Mouse (Mus musculus) ES-Bruce4 (cell line): ENCODE measurements around the gene Ccdc175. TPM values are rescaled to one million over a fixed set of nuclear protein-coding genes. Genes with fewer than 3 reads are reported as not detected.

Experiments used
- H3K27ac ChIP-seq: 2 replicates; pipeline ENCODE4 v1.5.1; 2012; ENCODE audit warnings: low read length, inconsistent platforms; ENCODE audit not compliant: insufficient read depth
- H3K27me3 ChIP-seq: 2 replicates; pipeline ENCODE4 v1.6.1; 2012; ENCODE audit warnings: mild to moderate bottlenecking, low read length, inconsistent platforms; ENCODE audit not compliant: control insufficient read depth, poor library complexity, insufficient read depth, severe bottlenecking
- H3K36me3 ChIP-seq: 2 replicates; pipeline ENCODE4 v1.6.1; 2012; ENCODE audit warnings: inconsistent platforms, mild to moderate bottlenecking, low read length, moderate library complexity; ENCODE audit not compliant: control insufficient read depth, poor library complexity, insufficient read depth, severe bottlenecking
- H3K4me1 ChIP-seq: one replicate; pipeline ENCODE4 v1.8.1; 2011; ENCODE audit warnings: low read length; ENCODE audit not compliant: control insufficient read depth, insufficient read depth
- H3K4me3 ChIP-seq: 2 replicates; pipeline ENCODE4 v1.5.1; 2011; ENCODE audit warnings: low read depth, mild to moderate bottlenecking, low read length
- H3K9ac ChIP-seq: 2 replicates; pipeline ENCODE4 v1.6.1; 2012; ENCODE audit warnings: low read depth, mild to moderate bottlenecking, inconsistent platforms; ENCODE audit not compliant: poor library complexity, severe bottlenecking
- H3K9me3 ChIP-seq: replicated peaks from 2 replicates; pipeline ENCODE4 v1.6.1; 2012; ENCODE audit warnings: mild to moderate bottlenecking, low read length, inconsistent platforms; ENCODE audit not compliant: control insufficient read depth, poor library complexity, insufficient read depth, severe bottlenecking
- CTCF ChIP-seq: IDR thresholded peaks from one replicate; pipeline ENCODE4 v1.8.1; 2011; ENCODE audit warnings: low read depth, low read length
- EP300 ChIP-seq: IDR thresholded peaks from 2 replicates; pipeline ENCODE4 v1.6.1; 2011; ENCODE audit warnings: low read depth, low read length; ENCODE audit not compliant: insufficient read depth
- POLR2A ChIP-seq: IDR thresholded peaks from one replicate; pipeline ENCODE4 v1.8.1; 2011; ENCODE audit warnings: low read length; ENCODE audit not compliant: insufficient read depth
- polyA plus RNA-seq: library from polyadenylated mRNA; stranded (reverse); fragments of >200 nt; gene quantifications from 2 replicates; pipeline ENCODE4 v1.2.4, GENCODE M21; 2011; ENCODE audit warnings: low read depth; ENCODE audit not compliant: missing spikeins, insufficient read depth, insufficient read length

The Ccdc175 gene
- polyA plus RNA-seq, 1 experiment = not detected

DNA sequence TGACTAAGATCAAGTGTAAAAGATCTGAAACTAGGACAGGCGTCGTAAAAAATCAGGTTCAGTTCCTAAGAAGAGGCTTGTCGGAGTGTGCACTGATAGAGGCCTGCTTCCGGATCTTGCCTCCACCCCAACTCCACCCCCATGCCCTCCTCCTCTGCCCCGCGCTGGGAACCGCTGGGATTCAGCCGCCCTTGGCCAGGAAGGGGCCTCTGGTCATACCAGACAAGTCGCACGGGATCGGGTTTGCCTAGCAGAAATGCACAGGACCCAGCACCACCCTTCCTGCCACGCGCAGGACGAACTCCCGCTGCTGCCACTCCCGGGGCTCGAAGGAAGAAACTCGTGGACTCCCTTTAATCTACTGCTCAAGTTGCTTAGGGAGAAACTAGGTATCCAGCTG is 102.5 kb downstream of the Ccdc175 start:
- H3K27me3 ChIP-seq = no peaks in the 10 kb centered on the region
- peak overlapping the region; percentile 35 for H3K27ac ChIP-seq
- H3K4me1 ChIP-seq = no peaks in the 10 kb centered on the region
- no peak for TF ChIP-seq POLR2A
- TF ChIP-seq CTCF = no peak
- TF ChIP-seq EP300 = 0 out of 2 replicates have a peak, but pooled peaks have one; percentile 60
- peak overlapping the region; percentile 31 for H3K4me3 ChIP-seq
- H3K9me3 ChIP-seq = no peaks in the 10 kb centered on the region
- peak overlapping the region; percentile 81 for H3K9ac ChIP-seq
- no peaks in the 10 kb centered on the region for H3K36me3 ChIP-seq

GRCm38 (mm10) chr12:72081961-72082360 is 102.9 kb downstream of the Ccdc175 start:
- Histone ChIP-seq H3K36me3 (no peaks in the 10 kb centered on the region), H3K27me3 (no peaks in the 10 kb centered on the region), H3K27ac (peak overlapping the region; percentile 35), H3K4me3 (peak overlapping the region; percentile 31), H3K9me3 (no peaks in the 10 kb centered on the region), H3K9ac (peak overlapping the region; percentile 81), H3K4me1 (no peaks in the 10 kb centered on the region)
- TF ChIP-seq EP300 (no peak), CTCF (no peak), POLR2A (no peak)

- Histone ChIP-seq H3K27me3 (no peaks in the 10 kb centered on the region), H3K9me3 (no peaks in the 10 kb centered on the region), H3K9ac (no peak overlapping the region), H3K36me3 (peaks cover 3% of the 10 kb centered on the region; the same call in 1 of the 2 replicates), H3K4me3 (no peak overlapping the region), H3K27ac (no peak overlapping the region), H3K4me1 (no peaks in the 10 kb centered on the region)
- TF ChIP-seq CTCF (no peak), EP300 (no peak)
Observed at GRCm38 (mm10) chr12:72078248-72078647, 106.6 kb downstream of the Ccdc175 start.

- no peak for TF ChIP-seq POLR2A
- peak; percentile 75 for TF ChIP-seq CTCF
- Histone ChIP-seq H3K36me3 (no peaks in the 10 kb centered on the region), H3K27ac (no peak within 1 kb of the TSS), H3K9me3 (no peaks in the 10 kb centered on the region), H3K4me3 (peak within 1 kb of the TSS; percentile 76), H3K9ac (peak within 1 kb of the TSS; percentile 44), H3K27me3 (no peaks in the 10 kb centered on the region), H3K4me1 (no peaks in the 10 kb centered on the region)
Observed at GRCm38 (mm10) chr12:72070327-72071269, 114.2 kb downstream of the Ccdc175 start, which contains the start of gene Gpr135. Gene Gpr135 (minus strand): TSS chr12:72071125.

GRCm38 (mm10) chr12:72069626-72070326 is 115.1 kb downstream of the Ccdc175 start:
- Histone ChIP-seq H3K4me1 (no peaks in the 10 kb centered on the region), H3K27me3 (no peaks in the 10 kb centered on the region), H3K4me3 (peak overlapping the region; percentile 76), H3K36me3 (no peaks in the 10 kb centered on the region), H3K27ac (no peak overlapping the region), H3K9ac (peak overlapping the region; percentile 44), H3K9me3 (no peaks in the 10 kb centered on the region)
- TF ChIP-seq CTCF = no peak
- no peak for TF ChIP-seq POLR2A
- TF ChIP-seq EP300 = no peak
